Mouse (Mus musculus): ENCODE results near the gene Ccdc36.
A peak's percentile ranks its signal among the peaks of the same experiment; 100 is the strongest.

The Ccdc36 gene

GRCm38 (mm10) chr9:108445125-108445524 lies 16.8 kb upstream of the Ccdc36 start:
- no peak for DNase-seq (ENCODE audit: low spot score in 2 of 2)

GRCm38 (mm10) chr9:108441236-108441919 lies 13.1 kb upstream of the Ccdc36 start:
- DNase-seq (ENCODE audit: low spot score in 2 of 2), result peak in 1 of 2 experiments; percentile 49

- DNase-seq (ENCODE audit: low spot score in 2 of 2), result peak in 1 of 2 experiments; percentile 41
Observed at GRCm38 (mm10) chr9:108440485-108440884, 12.2 kb upstream of the Ccdc36 start.

GRCm38 (mm10) chr9:108439176-108439575 lies 10.9 kb upstream of the Ccdc36 start:
- DNase-seq (ENCODE audit: low spot score in 2 of 2), result no peak

- DNase-seq (ENCODE audit: low spot score in 2 of 2), result no peak
Observed at GRCm38 (mm10) chr9:108436182-108436581, 7.9 kb upstream of the Ccdc36 start, which contains the start of gene BC048562. Gene BC048562, plus strand, starts transcription at chr9:108436482.

GRCm38 (mm10) chr9:108431431-108432067 lies 3.3 kb upstream of the Ccdc36 start:
- no peak for DNase-seq (ENCODE audit: low spot score in 2 of 2)

GRCm38 (mm10) chr9:108412221-108412620 lies 16.1 kb downstream of the Ccdc36 start:
- DNase-seq (ENCODE audit: low spot score in 2 of 2), result no peak

GRCm38 (mm10) chr9:108411381-108411942 lies 16.8 kb downstream of the Ccdc36 start:
- DNase-seq (ENCODE audit: low spot score in 2 of 2), result peak; percentile 73 to 84

GRCm38 (mm10) chr9:108409535-108409934 lies 18.7 kb downstream of the Ccdc36 start:
- DNase-seq (ENCODE audit: low spot score in 2 of 2), result no peak

- DNase-seq (ENCODE audit: low spot score in 2 of 2), result no peak
Observed at GRCm38 (mm10) chr9:108404451-108404850, 23.8 kb downstream of the Ccdc36 start.

GRCm38 (mm10) chr9:108403081-108403480 lies 25.2 kb downstream of the Ccdc36 start:
- peak; percentile 52 to 82 for DNase-seq (ENCODE audit: low spot score in 2 of 2)

- DNase-seq (ENCODE audit: low spot score in 2 of 2), result peak; percentile 60 to 73
Observed at GRCm38 (mm10) chr9:108401186-108401960, 26.9 kb downstream of the Ccdc36 start.

- DNase-seq (ENCODE audit: low spot score in 2 of 2), result no peak
Observed at GRCm38 (mm10) chr9:108398324-108398723, 30.0 kb downstream of the Ccdc36 start.

- no peak for DNase-seq (ENCODE audit: low spot score in 2 of 2)
Observed at GRCm38 (mm10) chr9:108395427-108395826, 32.9 kb downstream of the Ccdc36 start.

- no peak for DNase-seq (ENCODE audit: low spot score in 2 of 2)
Observed at GRCm38 (mm10) chr9:108394191-108394590, 34.1 kb downstream of the Ccdc36 start.

- DNase-seq (ENCODE audit: low spot score in 2 of 2), result no peak
Observed at GRCm38 (mm10) chr9:108392676-108393075, 35.6 kb downstream of the Ccdc36 start, which contains the start of gene 1700102P08Rik. Gene 1700102P08Rik, plus strand, starts transcription at chr9:108392805.

GRCm38 (mm10) chr9:108389220-108389619 lies 39.1 kb downstream of the Ccdc36 start:
- no peak for DNase-seq (ENCODE audit: low spot score in 2 of 2)

GRCm38 (mm10) chr9:108388601-108389000 lies 39.7 kb downstream of the Ccdc36 start:
- DNase-seq (ENCODE audit: low spot score in 2 of 2), result no peak

GRCm38 (mm10) chr9:108386816-108387215 lies 41.5 kb downstream of the Ccdc36 start:
- DNase-seq (ENCODE audit: low spot score in 2 of 2), result no peak

- no peak for DNase-seq (ENCODE audit: low spot score in 2 of 2)
Observed at GRCm38 (mm10) chr9:108385006-108385405, 43.3 kb downstream of the Ccdc36 start.

GRCm38 (mm10) chr9:108381382-108381781 lies 46.9 kb downstream of the Ccdc36 start:
- DNase-seq (ENCODE audit: low spot score in 2 of 2), result no peak

GRCm38 (mm10) chr9:108379294-108379693 lies 49.0 kb downstream of the Ccdc36 start:
- no peak for DNase-seq (ENCODE audit: low spot score in 2 of 2)

Measured in right cerebral cortex, postnatal 36 days (tissue).